Mouse (Mus musculus) liver, embryonic 16.5 days (tissue): ENCODE data around the gene Gypa. TPM values are rescaled to one million over a fixed set of nuclear protein-coding genes. Genes with fewer than 3 reads are reported as not detected.
A peak's percentile ranks its signal among the peaks of the same experiment; 100 is the strongest.

Experiments
- ATAC-seq: fragments of 200-750 bp; cut with Nextera tagmentation; 2 replicates; pipeline ENCODE4 v1.8.0; 2017; ENCODE audit warnings: low read depth, mild to moderate bottlenecking, moderate number of reproducible peaks, moderate library complexity
- H3K27ac ChIP-seq: fragments of 300-500 bp; sonication (generic); 2 replicates; pipeline ENCODE4 v1.5.1; 2014; ENCODE audit warnings: mild to moderate bottlenecking, low read length
- H3K27me3 ChIP-seq: fragments of 300-500 bp; sonication (generic); 2 replicates; pipeline ENCODE4 v1.6.1; 2014; ENCODE audit warnings: low read depth, low read length, mixed read lengths; ENCODE audit not compliant: control insufficient read depth, insufficient read depth
- H3K36me3 ChIP-seq: fragments of 300-500 bp; sonication (generic); 2 replicates; pipeline ENCODE4 v1.6.1; 2014; ENCODE audit warnings: mild to moderate bottlenecking; ENCODE audit not compliant: control insufficient read depth, insufficient read depth
- H3K4me1 ChIP-seq: fragments of 300-500 bp; sonication (generic); 2 replicates; pipeline ENCODE4 v1.6.1; 2014; ENCODE audit warnings: low read depth, low read length, mixed read lengths; ENCODE audit not compliant: control insufficient read depth
- H3K4me2 ChIP-seq: fragments of 300-500 bp; sonication (generic); 2 replicates; pipeline ENCODE4 v1.6.1; 2014; ENCODE audit warnings: low read depth, low read length, mixed read lengths
- H3K4me3 ChIP-seq: fragments of 300-500 bp; sonication (generic); 2 replicates; pipeline ENCODE4 v1.5.1; 2014; ENCODE audit warnings: low read depth, mild to moderate bottlenecking, low read length
- H3K9ac ChIP-seq: fragments of 300-500 bp; sonication (generic); 2 replicates; pipeline ENCODE4 v1.6.1; 2014; ENCODE audit warnings: low read depth, low read length
- H3K9me3 ChIP-seq: fragments of 300-500 bp; sonication (generic); replicated peaks from 2 replicates; pipeline ENCODE4 v1.6.1; 2016; ENCODE audit warnings: low read length; ENCODE audit not compliant: control insufficient read depth
- WGBS: fragments of 180-500 bp; shearing (Covaris S2); extraction: QIAGEN DNeasy Blood & Tissue Kit; methylation state at CpG from one replicate; pipeline ENCODE4 v1.1.7; 2014; ENCODE audit not compliant: insufficient replicate concordance; 5-methylcytosine and 5-hydroxymethylcytosine counted together
- polyA plus RNA-seq: library from polyadenylated mRNA; unstranded; fragments of >200 nt; fragmentation: Nextera tagmentation; extraction: Ambion mirVana; gene quantifications from 2 replicates; pipeline ENCODE4 v1.2.1, GENCODE M21; 2015

The Gypa gene
- polyA plus RNA-seq, 1 experiment from 2014 or later = 642 TPM

DNA sequence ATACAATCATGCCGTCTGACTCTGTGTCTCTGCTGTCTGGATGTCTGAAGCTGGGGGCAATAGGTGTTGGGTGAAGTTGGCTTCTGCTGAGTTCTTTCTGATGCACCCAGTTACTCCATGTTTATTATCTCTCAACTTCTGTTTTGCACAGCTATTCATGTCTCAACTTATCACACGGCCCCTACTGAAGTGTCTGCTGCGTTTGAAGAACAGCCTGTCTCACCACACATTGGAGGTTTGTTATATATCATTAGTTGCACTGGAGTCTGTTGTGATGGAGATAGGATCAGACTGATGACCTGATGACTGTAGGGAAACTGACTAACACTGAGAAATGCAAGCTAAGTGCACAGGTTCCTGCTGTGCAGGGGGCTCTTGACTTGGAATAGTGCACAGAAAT lies 7.2 kb downstream of the Gypa start:
- Histone ChIP-seq H3K4me2 (peak overlapping the region; percentile 87), H3K4me3 (peak overlapping the region; percentile 69), H3K27ac (peak overlapping the region; percentile 99), H3K9me3 (no peaks in the 10 kb centered on the region), H3K36me3 (peaks cover 78% of the 10 kb centered on the region), H3K27me3 (no peaks in the 10 kb centered on the region), H3K9ac (peak overlapping the region; percentile 60), H3K4me1 (peaks cover 24% of the 10 kb centered on the region)
- peak; percentile 18 for ATAC-seq
- 22% methylated on average over 3 of the region's 3 CpGs for WGBS

DNA sequence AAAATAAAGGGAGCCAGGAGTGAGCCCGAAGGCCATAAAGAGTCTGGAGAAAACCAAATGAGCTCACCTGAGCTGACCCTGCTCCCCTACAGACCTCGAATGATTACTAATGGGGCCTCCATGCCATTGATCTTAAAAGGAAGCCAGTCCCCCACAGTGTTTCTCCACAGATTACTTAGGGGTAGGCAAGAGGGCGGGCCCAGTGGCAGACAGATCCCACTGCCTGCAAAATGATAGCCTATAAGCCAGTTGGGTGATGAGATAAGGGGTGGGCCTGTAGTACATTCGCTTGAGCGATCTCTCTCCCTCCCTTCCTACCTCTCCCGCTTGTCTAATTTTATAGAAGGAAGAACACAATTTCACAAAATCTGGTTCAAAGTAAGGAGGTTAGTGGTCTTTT lies 7.7 kb downstream of the Gypa start:
- ATAC-seq = peak; percentile 80
- H3K36me3 ChIP-seq = peaks cover 78% of the 10 kb centered on the region
- peaks cover 24% of the 10 kb centered on the region for H3K4me1 ChIP-seq
- H3K27ac ChIP-seq = peak overlapping the region; percentile 99
- no peaks in the 10 kb centered on the region for H3K9me3 ChIP-seq
- H3K4me3 ChIP-seq = peak overlapping the region; percentile 69
- WGBS = 30% methylated on average over 6 of the region's 6 CpGs
- peak overlapping the region; percentile 60 for H3K9ac ChIP-seq
- H3K4me2 ChIP-seq = peak overlapping the region; percentile 87
- H3K27me3 ChIP-seq = no peaks in the 10 kb centered on the region

DNA sequence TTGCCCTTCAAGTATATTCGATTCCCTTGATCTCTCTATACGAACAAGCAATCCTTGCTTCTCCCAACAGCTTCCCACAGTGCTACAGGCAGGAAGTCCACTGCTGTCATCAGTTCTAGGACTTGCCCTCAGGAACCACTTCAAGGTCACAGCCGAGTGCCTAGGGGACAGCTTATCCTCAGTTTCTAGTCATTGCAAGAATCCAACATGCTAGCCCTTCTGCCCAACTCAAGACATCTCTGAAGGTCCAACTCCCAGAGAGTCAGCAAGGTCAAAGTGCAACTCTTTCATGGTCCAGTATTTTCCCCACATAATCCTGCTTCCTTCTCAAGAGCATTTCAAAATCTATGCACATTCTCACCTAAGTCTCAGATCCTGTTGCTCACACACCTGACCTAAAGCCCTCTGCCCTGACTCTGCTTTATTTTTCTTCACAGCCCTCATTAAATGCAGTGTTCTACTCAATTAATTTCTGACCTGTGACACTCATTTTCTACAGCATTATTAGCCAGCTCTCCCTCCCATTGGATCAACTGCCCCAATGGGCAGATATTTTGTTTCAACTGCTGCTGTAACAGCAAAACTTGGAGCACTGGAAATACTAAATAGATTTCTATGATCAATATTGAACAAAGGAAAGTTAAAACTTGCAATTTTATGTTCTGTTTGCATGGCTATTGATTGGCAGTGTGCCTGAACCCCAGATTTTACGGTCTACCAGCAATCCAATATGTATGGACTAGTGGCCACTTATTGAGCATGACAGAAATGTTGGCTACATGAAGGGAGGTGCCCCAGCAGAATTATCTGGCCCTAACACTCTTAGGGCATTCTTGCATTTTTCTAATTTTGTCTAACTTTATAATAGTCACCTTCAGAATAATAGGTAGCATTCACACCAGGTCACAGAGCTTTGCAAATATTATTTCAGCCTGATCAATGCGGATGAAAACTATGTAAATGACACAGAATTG lies 33.1 kb downstream of the Gypa start:
- Histone ChIP-seq H3K9me3 (no peaks in the 10 kb centered on the region), H3K27me3 (no peaks in the 10 kb centered on the region), H3K9ac (no peak overlapping the region), H3K4me1 (peaks cover 3% of the 10 kb centered on the region; the same call in 1 of the 2 replicates), H3K4me2 (no peak overlapping the region), H3K36me3 (no peaks in the 10 kb centered on the region), H3K27ac (no peak overlapping the region), H3K4me3 (no peak overlapping the region)
- ATAC-seq = no peak
- WGBS = 75% methylated on average over 5 of the region's 5 CpGs

DNA sequence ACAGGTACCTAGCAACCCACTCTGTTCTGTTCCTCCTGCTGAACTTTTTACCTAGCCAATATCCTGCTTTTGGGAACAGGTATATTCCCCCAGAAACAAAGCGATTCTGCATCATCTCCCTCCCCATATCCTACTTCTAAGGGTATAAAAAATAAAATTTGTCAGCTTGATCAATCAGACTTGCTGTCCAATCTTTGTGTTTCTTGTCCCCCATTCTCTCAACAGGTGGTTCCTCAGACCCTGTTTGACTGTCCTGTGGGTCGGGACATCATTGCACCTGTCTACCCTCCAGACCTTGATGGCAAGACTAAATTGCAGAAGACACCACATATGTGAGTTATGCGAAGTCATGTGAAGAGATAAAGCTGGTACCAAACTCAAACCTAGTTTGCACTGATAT lies 48.3 kb downstream of the Gypa start:
- no peak for ATAC-seq
- Histone ChIP-seq H3K4me1 (no peaks in the 10 kb centered on the region), H3K27ac (no peak overlapping the region), H3K36me3 (no peaks in the 10 kb centered on the region), H3K9me3 (no peaks in the 10 kb centered on the region), H3K27me3 (no peaks in the 10 kb centered on the region), H3K9ac (no peak overlapping the region), H3K4me3 (no peak overlapping the region), H3K4me2 (no peak overlapping the region)
- WGBS = 76% methylated on average over 3 of the region's 3 CpGs

DNA sequence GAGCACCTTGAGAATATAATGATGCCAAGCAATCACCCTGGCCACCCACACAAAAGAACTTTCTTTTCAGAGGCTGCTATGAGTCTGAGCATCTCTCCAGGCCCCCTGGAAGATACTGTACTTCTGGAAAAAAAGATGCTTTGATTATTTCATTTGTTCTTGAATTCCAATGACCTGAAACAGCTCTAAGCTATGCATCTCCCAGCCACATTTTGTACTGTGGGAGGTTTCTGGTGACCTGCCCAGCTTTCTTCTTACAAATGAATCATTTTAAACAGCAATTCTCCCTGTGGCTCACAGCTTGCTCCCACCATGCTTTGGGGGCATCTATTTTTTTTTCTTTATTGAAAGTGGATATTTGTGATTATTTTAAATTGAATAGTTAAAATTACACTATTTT lies 56.9 kb downstream of the Gypa start:
- Histone ChIP-seq H3K9ac (no peak overlapping the region), H3K27ac (no peak overlapping the region)

DNA sequence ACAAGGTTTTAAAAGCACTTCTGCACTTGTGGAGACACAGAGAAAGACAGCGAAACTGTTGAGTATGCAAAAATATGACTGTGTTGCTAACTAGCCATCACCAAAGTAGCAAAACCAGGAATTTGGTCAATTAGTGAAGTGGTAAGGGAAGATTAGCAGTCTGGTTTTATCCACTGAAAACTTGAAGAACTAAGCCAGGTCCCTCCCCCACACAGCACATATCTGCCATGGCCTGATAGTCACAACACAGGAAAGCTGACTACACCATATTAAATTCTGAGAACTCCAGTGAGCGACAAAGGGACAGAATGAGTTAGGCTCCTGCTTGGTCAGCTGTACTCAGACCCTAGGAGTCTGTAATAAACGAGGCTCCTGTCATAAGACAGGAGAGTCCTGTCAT lies 57.7 kb downstream of the Gypa start:
- Histone ChIP-seq H3K27ac (peak overlapping the region; percentile 77), H3K4me1 (peaks cover 13% of the 10 kb centered on the region), H3K9me3 (no peaks in the 10 kb centered on the region), H3K9ac (peak overlapping the region; percentile 49; the same call in 1 of the 2 replicates), H3K4me3 (no peak overlapping the region), H3K36me3 (no peaks in the 10 kb centered on the region), H3K4me2 (peak overlapping the region; percentile 12; the same call in 1 of the 2 replicates), H3K27me3 (no peaks in the 10 kb centered on the region)
- WGBS = 22% methylated on average over 3 of the region's 3 CpGs
- ATAC-seq = peak; percentile 95

More for the DNA sequence above, 56.9 kb downstream of the Gypa start:
- peaks cover 13% of the 10 kb centered on the region for H3K4me1 ChIP-seq
- no peaks in the 10 kb centered on the region for H3K9me3 ChIP-seq
- no peaks in the 10 kb centered on the region for H3K27me3 ChIP-seq
- H3K4me2 ChIP-seq = no peak overlapping the region
- ATAC-seq = no peak
- H3K36me3 ChIP-seq = no peaks in the 10 kb centered on the region
- no peak overlapping the region for H3K4me3 ChIP-seq

DNA sequence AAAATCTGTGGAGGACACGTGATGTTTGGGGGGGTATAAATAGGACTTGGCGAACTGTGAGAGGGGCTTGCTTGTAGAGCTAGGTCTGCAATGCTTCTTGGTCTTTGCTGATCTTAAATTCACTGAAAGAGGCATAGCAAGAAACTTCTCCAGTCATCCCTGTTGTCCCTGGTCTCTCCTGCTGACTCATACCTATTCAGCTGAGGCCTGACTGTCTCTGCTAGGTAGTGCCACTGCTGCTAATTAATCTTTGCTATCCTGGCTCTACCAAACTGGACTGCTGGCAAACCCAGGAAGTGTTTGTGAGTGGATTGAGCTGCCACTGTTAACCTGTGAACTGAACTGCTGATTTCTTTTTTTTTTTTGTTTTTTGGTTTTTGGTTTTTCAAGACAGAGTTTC lies 61.4 kb downstream of the Gypa start:
- Histone ChIP-seq H3K36me3 (no peaks in the 10 kb centered on the region), H3K27ac (no peak overlapping the region), H3K4me2 (no peak overlapping the region), H3K27me3 (no peaks in the 10 kb centered on the region), H3K9ac (no peak overlapping the region), H3K4me3 (no peak overlapping the region), H3K9me3 (no peaks in the 10 kb centered on the region), H3K4me1 (peaks cover 13% of the 10 kb centered on the region)
- 65% methylated on average over 2 of the region's 2 CpGs for WGBS
- ATAC-seq = peak; percentile 57

Other genes with a start within 250 kb of the Gypa start
- 0.08 and 0.11 TPM in 2 replicates for gene Frem3, start 117.3 kb downstream of the Gypa start, polyA plus RNA-seq
- gene Smarca5, start 245.7 kb downstream of the Gypa start, polyA plus RNA-seq = 31.4 and 31.7 TPM in 2 replicates